Mouse (Mus musculus): ENCODE data around the gene Gm45208. TPM values are rescaled to one million over a fixed set of nuclear protein-coding genes. Genes with fewer than 3 reads are reported as not detected.

Gm45208 gene
- total RNA-seq, 1 experiment from 2014 or later: 0.52 TPM

DNA sequence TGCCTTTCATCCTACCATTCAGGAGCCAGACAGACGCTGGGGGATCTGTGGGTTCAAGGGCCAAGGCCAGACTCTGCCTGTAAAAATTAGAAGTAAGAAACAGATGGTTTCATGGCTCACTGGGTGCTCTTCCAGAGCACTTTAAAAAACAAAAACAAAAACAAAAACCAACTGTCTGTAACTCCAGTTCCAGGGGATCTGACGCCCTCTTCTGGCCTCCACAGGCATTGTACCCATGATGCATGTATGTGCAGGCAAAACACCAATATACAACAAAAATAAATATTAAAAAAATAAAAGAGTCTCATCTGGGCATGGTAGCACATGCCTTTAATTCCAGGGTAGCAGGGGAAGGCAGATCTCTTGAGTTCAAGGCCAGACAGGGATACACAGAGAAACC lies 50.7 kb downstream of the Gm45208 start:
- peak; percentile 37 for DNase-seq

GRCm38 (mm10) chrX:7775501-7776205 lies 53.6 kb downstream of the Gm45208 start:
- no peak for DNase-seq

GRCm38 (mm10) chrX:7776329-7777082 lies 54.5 kb downstream of the Gm45208 start:
- DNase-seq: peak; percentile 63

- DNase-seq: no peak
Measured at GRCm38 (mm10) chrX:7778450-7779244, 56.6 kb downstream of the Gm45208 start.

DNA sequence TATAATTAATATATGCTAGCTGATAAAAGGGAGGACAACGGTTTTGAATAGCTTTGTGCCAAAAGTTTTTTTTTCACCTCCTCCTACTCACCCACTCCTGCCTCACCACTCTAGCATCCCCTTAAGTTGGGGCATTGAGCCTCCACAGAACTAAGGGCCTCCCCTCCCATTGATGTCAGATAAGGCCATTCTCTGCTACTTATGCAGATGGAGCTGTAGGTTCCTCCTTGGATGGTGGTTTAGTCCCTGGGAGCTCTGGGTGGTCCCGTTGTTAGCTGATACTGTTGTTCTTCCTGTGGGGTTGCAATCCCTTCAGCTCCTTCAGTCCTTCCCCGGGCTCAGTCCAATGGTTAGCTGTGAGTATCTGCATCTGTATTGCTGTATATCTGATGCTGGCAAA lies 57.2 kb downstream of the Gm45208 start:
- DNase-seq: no peak

Other genes starting within 250 kb of the Gm45208 start
- 0.48 and 1.1 TPM in 2 replicates for gene Foxp3, start 148.6 kb upstream of the Gm45208 start, total RNA-seq (2021)
- 3.0 and 4.1 TPM in 2 replicates for gene Ppp1r3f, start 148.0 kb upstream of the Gm45208 start, total RNA-seq (2021)
- 17.7 and 20.7 TPM in 2 replicates for gene Ccdc22, start 116.7 kb upstream of the Gm45208 start, total RNA-seq (2021)
- gene Cacna1f, start 115.2 kb upstream of the Gm45208 start, total RNA-seq (2021): not detected in 2 replicates
- gene Syp, start 83.8 kb upstream of the Gm45208 start, total RNA-seq (2021): 41.0 and 57.2 TPM in 2 replicates
- gene Prickle3, start 65.0 kb upstream of the Gm45208 start, total RNA-seq (2021): 16.0 and 19.8 TPM in 2 replicates
- 75.2 and 76.6 TPM in 2 replicates for gene Plp2, start 50.9 kb upstream of the Gm45208 start, total RNA-seq (2021)
- 4.2 and 5.1 TPM in 2 replicates for gene Magix, start 41.0 kb upstream of the Gm45208 start, total RNA-seq (2021)
- gene Gpkow, start 25.1 kb upstream of the Gm45208 start, total RNA-seq (2021): 45.4 and 47.9 TPM in 2 replicates
- 51.1 and 57.3 TPM in 2 replicates for gene Wdr45, start 7.9 kb upstream of the Gm45208 start, total RNA-seq (2021)
- 11.1 and 11.8 TPM in 2 replicates for gene Praf2, start 6.2 kb downstream of the Gm45208 start, total RNA-seq (2021)
- gene Ccdc120, start 28.7 kb downstream of the Gm45208 start, total RNA-seq (2021): 4.2 TPM in 2 replicates
- 41.0 and 45.4 TPM in 2 replicates for gene Tfe3, start 40.3 kb downstream of the Gm45208 start, total RNA-seq (2021)
- gene Gripap1, start 67.5 kb downstream of the Gm45208 start, total RNA-seq (2021): 49.0 and 56.4 TPM in 2 replicates
- gene Kcnd1, start 100.0 kb downstream of the Gm45208 start, total RNA-seq (2021): 0.93 and 1.3 TPM in 2 replicates
- gene Otud5, start 119.1 kb downstream of the Gm45208 start, total RNA-seq (2021): 62.4 and 64.8 TPM in 2 replicates
- 7.4 and 9.8 TPM in 2 replicates for gene Pim2, start 156.0 kb downstream of the Gm45208 start, total RNA-seq (2021)
- 33.4 and 38.0 TPM in 2 replicates for gene Slc35a2, start 161.8 kb downstream of the Gm45208 start, total RNA-seq (2021)
- 94.6 and 98.0 TPM in 2 replicates for gene Pqbp1, start 177.0 kb downstream of the Gm45208 start, total RNA-seq (2021)
- gene Timm17b, start 177.1 kb downstream of the Gm45208 start, total RNA-seq (2021): 83.5 and 99.8 TPM in 2 replicates
- not detected in 2 replicates for gene Gm10491, start 185.6 kb downstream of the Gm45208 start, total RNA-seq (2021)
- not detected in 2 replicates for gene Gm10490, start 187.3 kb downstream of the Gm45208 start, total RNA-seq (2021)
- 40.3 and 50.2 TPM in 2 replicates for gene Pcsk1n, start 197.6 kb downstream of the Gm45208 start, total RNA-seq (2021)
- gene Eras, start 206.4 kb downstream of the Gm45208 start, total RNA-seq (2021): not detected in 2 replicates
- gene Hdac6, start 225.6 kb downstream of the Gm45208 start, total RNA-seq (2021): 18.1 and 18.2 TPM in 2 replicates

Measured in adrenal gland, postnatal 14 days (tissue).